Mouse (Mus musculus): ENCODE results near the gene Tfap2a.

The Tfap2a gene

DNA sequence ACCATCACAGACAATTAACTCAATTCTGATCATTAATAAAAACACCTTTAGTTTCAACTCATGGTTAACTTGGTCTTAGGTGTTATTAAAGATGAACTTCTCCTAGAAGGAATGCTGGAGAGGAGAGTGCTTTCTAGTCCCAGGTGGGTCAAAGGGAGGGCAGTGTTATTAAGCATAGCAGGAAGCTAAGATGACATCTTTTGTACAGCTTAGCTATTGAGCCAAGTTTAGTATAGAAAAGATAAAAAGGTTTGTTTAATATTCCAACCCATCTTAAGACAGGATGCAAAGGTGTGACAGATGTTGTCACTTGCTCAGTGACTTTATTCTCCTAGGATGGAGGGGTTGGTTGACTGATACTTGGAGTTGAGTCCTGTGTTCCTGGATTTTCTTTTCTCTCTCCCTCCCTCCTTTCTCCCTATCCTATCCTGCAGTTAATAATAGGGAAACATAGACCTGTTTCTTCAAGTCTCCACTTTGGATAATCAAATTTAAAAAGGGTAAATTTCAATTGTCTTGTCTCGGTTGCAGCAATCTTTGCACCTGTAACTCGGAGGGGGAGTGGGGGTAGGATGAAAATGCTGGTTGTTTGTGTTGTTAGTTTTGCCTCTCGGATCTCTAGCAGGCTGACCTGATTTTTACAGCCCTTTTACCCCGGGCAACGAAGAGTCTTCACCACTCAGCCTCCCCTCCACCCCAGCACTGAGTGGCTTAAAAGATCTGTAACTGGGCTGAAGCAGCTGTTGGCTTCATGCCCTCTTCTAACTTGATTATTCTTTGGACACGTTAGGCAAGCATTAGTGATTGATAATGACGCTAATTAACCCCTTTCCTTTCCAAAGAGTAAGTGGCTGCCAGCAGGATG, 26.3 kb downstream of the Tfap2a start:
- DNase-seq: no peak

DNA sequence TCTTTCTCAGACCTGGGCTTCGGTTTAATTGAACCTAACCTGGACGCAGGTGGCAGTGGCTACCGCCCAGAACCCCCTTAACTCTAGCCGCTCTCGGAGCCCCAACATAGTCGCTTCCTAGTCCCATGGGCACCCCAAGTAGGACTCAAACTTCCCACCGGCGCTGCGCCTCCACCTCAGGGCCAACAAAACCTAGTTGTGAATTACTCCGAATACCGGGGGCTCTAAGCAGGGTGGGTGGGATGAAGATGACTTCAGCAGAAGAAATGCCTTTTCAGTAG, 28.2 kb downstream of the Tfap2a start:
- DNase-seq: no peak

DNA sequence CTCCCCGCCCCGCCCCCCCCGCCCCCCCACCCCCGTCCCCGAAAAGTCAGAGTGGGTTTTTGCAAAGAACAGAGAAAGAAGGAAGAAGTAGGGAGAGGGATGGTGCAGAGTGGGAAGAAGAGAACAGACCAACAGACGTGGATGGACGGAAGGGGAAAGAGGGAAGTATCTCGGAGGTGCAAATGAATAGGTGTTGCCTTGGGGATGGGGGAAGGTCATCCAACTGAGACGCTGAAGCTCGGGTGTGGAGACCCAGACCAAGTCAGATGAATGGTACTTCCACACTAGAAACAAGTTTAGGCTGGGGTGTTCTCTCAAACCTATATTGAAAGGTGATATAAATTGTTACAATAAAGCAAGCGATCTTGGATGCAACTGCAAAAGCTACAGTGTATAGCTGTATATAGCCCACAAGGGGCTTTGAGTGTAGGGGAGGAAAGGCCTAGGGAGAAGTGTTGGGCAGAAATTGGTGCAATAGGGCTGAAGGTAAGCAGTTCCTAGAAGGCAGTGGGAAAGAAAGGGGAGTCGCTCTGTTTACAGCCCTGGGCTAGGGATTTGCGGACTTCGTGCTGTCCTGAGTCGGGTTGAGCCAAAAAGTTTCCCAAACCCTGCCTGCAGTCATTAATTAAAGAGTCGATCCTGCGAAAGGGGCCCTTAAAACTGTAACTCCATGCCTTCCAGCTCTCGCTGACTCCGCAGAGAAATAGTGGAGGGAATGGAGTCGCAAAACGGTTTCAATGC, 28.7 kb downstream of the Tfap2a start:
- no peak for DNase-seq

DNA sequence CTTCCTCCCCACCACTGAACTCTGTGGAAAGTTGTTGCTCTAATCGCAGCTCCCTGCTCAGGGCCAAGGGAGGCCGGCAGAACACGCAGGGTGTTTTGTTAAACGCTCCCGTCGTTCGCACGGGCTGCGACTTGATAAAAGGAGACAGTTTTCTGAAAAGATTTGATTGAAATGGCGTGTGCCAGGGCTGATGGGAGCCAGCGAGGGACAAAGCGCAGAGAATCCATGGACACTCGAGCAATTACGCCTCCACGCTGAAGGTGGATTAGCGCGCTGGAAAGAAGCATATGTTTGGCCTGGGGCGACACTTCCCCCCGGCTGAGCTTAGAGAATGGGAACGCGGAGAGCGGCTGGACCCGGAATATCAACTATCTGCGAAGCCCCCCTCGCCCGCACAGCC, 29.3 kb downstream of the Tfap2a start:
- DNase-seq: no peak

DNA sequence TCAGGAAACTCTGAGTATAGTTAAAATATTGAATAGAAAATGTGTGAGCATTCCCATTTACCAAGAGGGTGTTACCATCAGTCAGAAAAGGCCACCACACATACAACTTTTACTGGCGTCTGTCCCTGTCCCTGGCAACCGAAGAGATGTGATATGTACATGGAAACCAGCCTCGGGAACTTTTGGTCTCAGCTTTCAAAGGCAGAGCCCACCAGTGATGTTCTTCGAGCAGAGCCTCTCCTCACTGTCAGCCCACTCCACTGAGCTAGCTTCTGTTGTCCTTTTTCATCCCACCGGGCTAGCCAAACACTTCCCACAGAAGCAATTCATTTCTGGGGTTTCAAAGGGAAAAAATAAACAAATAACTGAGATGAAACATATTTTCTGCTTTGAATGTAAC, 29.9 kb downstream of the Tfap2a start:
- DNase-seq: no peak

DNA sequence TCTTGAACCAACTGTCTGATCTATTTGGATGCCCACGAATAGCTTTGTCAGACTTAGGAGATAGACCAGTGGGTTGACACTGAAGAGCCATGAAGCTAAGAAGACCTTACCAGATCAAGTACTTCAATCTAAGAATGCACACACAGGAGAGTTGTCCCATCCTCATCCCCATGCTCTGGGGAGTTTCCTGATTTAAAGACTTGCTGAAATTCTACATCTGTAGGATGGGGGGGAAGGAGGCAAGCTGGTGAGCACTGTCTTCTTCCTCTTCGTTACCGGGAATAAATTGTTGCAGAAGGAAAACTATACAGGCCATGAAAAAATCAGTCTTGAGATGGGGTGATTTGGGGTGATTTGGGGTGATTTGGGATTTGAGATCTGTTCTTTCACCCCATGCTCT, 30.5 kb downstream of the Tfap2a start:
- DNase-seq: no peak

DNA sequence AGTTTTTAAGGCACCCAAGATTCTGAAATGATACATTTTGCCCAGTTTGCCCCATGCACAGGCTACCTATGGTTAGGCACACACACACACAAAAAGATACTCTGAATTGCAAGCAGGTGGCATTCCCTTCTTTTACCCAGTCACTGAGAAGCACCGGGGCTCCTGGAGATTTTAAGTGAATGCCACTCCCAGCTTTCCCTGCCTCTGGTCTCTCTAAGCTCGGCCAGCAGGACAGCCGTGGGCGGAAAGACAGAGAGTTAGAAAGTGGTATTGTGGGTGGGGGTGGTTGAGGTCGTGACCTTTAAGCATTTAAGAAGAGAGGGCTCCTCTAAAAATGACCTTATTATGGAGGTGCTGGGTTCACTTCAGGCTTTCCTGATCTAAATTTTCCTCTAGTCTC, 31.6 kb downstream of the Tfap2a start:
- no peak for DNase-seq

DNA sequence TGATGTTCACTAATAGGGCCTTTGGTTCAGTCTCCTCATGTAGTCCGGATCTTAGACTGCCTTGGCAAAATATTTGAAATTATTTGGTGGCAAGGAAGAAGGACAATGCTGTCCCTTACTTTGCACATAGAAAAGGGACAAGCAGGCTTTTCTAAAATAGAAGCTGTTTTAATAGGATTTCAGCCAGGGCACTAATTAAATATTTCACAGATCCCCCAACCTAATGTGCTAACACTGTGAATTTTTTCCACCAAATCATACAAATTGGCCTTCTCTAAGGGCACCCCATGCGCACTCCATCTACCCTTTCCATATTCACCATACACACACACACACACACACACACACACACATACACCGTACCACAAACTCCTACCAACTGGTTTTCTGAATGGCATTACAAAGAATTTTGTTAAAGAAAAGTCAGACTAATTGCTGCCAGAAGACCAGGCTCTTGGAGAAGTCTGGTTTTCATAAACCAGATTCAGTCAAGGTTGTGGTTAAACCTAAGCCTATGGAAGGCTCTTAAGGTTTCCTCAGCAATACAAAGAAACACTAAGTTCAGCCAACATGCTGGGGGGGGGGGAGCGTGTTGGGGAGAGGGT, 32.3 kb downstream of the Tfap2a start:
- no peak for DNase-seq

DNA sequence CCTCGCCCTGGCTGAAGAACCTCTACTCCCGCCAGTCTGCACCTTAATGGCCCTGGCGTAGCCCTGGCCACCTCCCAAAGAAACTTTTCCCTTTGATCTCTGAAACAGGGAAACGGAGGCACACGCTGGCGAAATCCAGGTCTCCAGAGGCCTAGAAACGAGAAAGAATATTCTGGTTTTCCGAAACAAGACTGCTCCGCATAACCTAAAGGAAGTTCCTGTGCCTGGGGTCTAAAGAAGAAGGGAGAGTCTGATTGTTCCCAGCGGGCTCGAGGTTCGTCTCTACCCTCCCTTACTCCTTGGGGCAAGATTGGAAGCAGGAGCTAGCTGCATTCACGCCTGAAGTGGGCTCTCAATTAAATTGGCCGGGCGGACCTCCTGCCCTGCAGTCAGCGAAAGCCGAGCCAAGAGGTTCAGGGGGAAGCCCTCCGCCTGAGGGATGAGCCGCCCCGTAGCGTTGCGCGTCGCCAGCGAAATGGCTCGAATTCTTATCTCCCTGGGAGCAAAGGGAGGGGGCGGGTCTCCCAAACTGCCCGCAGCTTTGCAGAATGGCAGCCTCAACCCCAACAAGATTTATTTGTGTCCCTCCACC, 33.2 kb downstream of the Tfap2a start:
- no peak for DNase-seq

DNA sequence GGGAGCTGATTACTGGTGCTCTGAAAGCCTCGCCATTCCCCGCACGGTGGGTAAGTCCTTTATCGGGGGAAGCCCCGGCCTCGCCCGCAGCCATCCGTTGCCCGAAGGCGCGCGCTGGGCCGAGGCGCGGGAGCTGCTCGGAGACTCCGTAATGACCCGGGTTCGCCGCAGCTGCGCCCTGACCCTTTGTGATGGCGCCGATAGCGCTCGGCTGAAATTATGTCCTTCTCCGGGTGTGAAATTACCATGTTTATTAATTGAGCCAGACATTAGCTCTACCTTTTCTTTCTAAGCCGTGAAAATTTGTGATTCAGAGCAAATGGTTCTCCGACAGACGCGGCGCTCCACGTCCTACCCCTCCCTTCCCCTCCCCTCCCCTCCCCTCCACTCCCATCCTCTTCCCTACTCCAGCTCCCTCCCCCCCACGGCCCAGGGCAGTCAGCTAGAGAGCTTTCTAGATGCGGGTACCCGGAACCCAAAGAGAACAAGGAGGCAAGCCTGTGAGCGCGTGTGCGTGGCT, 34.1 kb downstream of the Tfap2a start:
- no peak for DNase-seq

DNA sequence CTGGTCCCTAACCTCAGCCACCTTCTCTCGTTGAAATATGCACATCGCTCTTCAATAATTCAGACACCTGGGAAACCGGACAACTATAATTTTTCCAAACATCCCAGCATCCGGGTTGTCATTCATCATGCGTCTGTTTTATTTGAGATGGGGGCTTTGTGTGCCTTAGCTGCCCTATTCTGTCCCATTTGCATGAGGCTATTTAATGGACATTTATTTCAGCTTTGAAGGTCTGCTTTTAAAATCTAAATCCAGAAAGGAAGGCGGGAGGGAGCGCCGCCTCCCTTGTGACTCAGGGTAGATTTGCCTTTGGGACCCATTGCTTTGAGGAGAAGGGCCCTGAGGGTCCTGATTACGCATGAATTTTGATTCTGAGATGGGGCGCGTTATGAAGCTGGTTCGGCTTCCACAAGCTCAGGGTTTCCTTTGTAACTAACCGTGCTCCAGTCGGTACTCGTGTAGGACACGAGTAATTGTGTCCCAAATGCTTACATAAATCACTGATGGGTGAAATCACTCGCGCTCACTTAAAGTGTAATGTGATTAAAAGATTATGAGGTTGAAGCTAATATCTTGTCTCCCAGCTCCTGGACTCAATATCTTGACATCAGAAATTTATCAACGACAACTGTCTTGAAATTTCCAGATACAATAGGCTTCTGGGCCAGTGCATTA, 34.9 kb downstream of the Tfap2a start:
- DNase-seq: no peak

DNA sequence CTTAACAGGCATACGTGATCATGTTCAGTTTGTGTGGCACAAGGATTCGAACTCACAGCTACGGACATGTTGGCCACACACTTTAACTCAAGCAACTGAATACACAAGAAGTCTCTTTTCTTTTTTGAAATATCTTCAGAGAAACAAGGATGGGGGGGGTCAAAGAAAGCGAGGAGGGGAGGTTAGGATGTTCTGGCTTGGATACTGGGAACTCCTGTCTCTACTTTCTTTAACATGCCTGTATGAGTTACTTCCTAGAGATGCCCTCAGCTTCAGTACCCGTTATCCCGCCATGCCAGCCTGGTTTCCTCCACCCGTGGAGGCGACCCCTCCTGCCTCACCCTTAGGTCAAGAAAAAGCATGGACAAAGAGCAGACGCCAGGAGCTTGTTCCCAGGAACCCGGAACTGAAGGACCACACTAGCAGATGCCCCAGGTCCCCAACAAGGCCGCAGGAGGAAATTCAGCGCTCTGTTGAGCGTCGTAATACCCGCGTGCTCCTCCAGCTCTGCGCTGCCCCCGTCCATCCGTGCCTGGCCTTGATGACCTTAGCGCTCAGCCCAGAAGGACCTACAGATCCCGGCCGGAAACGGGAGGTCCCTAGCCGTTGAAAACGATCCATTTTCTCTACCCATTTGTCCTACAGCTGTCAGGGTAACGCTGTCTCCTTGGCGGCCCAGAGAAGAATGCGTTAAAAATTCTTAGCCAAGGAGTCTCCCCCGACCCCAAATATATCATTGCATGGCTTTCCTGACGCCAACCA, 35.6 kb downstream of the Tfap2a start:
- no peak for DNase-seq

DNA sequence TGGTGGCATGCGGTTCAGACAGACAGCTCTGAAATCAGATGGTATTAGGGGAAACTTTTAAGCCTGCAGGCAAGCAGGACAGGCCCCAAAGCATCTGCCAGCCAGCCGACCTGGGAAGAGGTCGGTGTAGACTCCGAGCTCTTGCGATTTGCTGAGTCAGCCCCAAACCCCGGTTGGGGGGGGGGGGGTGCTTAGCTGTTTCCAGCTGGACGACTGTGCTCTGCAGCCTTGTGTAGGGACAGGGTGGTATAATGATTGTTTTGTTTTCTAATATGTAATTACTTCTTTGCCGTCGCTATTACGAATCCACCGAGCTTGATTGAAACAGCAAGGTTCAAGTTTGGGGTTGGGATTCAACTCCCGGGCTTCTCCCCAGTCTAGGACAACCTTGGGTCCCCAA, 36.5 kb downstream of the Tfap2a start:
- DNase-seq: no peak

DNA sequence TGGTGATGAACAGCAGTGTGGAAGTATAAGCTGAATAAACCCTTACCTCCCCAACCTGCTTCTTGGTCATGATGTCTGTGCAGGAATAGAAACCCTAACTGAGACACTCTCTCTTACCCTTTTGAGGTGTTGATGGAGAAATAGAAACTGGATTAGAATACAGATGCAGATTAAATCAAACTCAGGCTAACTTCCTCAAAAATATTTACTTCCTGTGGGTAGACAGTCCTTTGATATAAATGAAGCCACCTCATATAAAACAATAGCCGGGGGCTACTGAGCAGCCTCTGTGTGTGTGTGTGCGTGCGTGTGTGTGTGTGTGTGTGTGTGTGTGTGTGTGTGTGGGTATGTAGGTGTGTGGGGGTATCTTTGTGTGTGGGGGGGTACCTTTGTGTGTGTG, 52.4 kb downstream of the Tfap2a start:
- DNase-seq: no peak

DNA sequence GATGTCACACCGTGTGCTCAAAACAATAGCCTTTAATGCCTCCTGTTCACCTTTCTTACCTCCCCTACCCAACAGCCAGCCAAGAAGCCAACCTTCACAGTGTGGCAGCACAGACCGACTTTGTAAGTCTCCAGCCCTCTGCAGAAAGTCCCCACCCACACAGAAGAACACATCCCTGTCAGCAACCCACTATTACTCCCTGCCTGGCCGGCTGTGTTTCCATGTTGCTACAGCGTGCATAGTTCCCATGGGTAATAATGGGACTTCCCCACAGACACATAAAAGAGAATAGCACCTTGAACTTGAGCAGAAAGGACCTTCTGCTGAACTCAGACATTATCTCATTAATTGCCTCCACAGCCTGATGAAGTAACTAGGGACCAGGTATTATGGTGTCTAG, 61.4 kb downstream of the Tfap2a start:
- no peak for DNase-seq
